Mouse (Mus musculus) regulatory T cell (primary cell): ENCODE measurements around the gene Adpgk.

Experiments
- in situ Hi-C: fragments of 300-600 bp; cut with MboI, MseI; formaldehyde crosslinking; loops from one replicate; pipeline ENCODE4 v1.15.1; 2025; ENCODE audit warnings: high pct_unique_total_duplicates

Gene Adpgk

DNA sequence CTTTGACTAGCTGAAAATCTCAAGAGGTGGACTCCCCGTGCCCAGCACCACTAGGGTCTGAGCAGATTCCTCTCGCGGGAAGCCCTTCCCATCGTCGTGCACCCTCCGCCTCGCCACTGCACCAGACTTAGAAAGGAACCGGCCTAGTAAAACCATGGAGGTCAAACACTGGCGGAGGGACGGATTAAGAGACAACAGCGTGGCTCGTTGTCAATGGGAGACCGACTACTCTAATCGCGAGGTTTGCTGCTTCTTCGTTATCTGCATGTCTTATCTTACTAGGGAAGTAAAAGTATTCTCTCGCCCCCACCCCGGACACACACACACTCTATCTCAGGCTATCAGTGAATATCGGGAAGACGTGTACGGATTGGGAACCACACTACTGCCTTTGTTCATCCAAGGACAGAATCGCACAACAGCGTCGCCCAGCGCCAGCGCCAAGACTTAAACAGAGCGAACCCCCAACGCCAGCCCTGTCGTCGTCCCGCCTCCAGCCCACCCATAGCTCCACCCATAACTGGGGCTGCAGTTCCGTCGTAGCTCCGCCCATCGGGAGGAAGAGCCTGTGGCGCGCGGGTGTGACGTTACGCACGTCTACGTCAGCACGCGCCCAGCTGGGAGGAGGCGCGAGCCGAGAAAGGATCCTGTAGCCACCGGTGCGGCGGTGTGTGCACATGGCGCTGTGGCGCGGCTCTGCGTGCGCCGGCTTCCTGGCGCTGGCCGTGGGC, at the start of gene Adpgk:
Gene Adpgk (plus strand): TSS at position 602 of the 731 bp plus-strand sequence.
- in situ Hi-C loops = loop anchor here (10.0 kb wide), 1 partner anchor 184 kb away; no protein-coding TSS in a partner anchor

GRCm38 (mm10) chr9:59245181-59245580, 46.2 kb upstream of the Adpgk start:
- in situ Hi-C loops = loop anchor here (10.0 kb wide), 1 partner anchor 230 kb away; no protein-coding TSS in a partner anchor

GRCm38 (mm10) chr9:59246456-59247029, 44.8 kb upstream of the Adpgk start:
- in situ Hi-C loops = loop anchor here (10.0 kb wide), 1 partner anchor 232 kb away; no protein-coding TSS in a partner anchor

GRCm38 (mm10) chr9:59249359-59249758, 42.0 kb upstream of the Adpgk start:
- in situ Hi-C loops = loop anchor here (10.0 kb wide), 1 partner anchor 235 kb away; no protein-coding TSS in a partner anchor

GRCm38 (mm10) chr9:59250272-59250671, 41.1 kb upstream of the Adpgk start:
- in situ Hi-C loops = no loop called here

DNA sequence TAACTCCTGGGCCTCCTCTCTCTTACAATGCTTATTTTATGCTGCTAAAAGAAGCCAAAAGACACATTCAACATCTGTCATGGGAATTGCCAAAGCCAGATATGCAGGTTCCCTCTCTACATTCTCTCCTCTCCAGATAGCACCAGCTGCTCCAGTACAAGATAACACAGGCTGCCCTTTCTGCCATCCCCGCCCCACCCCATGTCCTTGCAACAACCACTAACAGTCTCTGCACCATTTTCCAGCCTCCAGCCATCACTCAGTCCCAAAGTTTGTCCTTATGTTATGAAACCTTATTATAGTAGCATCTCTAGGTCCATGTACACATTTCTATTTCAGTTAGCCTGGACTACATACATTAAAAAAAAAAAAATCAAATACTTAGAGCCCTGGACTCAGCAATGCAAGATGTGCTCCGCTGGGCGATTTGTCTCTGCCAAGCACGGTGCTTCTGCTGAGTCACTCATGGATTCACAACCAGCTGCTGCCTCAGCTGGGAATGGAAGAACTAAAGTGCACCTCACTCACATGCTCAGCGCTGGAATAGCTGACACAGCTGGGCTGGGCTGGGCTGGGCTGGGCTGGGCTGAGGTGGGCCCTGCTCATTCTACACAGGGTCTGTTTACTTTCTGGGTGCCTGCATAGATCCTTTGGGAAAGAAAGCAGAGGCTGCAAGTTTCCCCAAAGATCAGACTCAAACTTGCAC, 36.5 kb upstream of the Adpgk start:
- in situ Hi-C loops = no loop called here

DNA sequence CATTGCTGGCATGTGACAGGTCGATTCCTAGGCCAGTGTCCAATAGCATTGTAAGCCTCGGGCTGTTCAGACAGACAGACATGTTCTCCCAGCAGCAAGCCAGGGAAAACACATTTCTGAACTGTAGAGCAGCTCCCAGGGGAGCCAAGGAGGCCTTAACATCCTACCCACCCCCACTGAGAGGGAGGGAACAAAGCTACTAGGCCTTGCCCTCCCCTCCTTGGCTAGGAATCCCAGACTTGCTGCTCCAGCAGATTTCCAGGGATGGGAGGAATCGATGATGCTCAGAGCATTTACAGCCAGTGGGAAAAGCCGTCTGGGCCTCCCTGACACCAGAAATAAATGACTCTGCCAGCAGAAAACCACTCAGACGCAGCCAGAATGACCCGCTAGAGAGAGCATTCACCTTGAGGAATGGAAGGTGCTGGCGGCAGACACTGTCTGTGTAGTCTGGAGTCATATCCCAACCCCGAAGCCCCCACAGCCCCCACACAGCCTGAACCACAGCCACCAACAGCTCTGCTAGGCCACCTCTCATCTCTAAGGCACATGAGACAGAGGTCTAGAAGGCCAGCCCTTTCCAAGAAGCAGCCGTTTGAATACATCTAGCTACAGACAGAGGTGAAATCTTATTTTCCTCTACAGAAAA, 31.4 kb upstream of the Adpgk start:
- in situ Hi-C loops = no loop called here

- in situ Hi-C loops = no loop called here
Observed at GRCm38 (mm10) chr9:59266332-59266731, 25.0 kb upstream of the Adpgk start.

- in situ Hi-C loops = no loop called here
Observed at GRCm38 (mm10) chr9:59269728-59270127, 21.6 kb upstream of the Adpgk start.

GRCm38 (mm10) chr9:59271081-59271480, 20.3 kb upstream of the Adpgk start:
- in situ Hi-C loops = no loop called here

- in situ Hi-C loops = no loop called here
Observed at GRCm38 (mm10) chr9:59271711-59272110, 19.6 kb upstream of the Adpgk start.

DNA sequence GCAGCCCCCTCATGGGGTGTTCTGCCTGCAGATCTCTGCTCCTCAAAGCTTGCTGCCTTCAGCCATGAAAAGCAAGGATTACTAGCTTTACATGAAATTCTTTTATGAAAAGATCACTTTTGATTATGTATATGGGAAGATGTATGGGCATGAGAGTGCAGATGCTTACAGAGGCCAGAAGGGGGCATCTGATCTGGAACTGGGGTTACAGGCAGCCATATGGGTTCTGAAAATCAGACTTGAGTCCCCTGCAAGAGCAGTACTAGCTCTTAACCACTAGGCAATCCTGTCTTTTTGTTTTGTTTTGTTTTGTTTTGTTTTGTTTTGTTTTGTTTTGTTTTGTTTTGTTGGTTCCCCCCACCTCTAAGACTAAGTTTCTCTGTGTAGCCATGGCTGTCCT, 18.2 kb upstream of the Adpgk start:
- in situ Hi-C loops = no loop called here

DNA sequence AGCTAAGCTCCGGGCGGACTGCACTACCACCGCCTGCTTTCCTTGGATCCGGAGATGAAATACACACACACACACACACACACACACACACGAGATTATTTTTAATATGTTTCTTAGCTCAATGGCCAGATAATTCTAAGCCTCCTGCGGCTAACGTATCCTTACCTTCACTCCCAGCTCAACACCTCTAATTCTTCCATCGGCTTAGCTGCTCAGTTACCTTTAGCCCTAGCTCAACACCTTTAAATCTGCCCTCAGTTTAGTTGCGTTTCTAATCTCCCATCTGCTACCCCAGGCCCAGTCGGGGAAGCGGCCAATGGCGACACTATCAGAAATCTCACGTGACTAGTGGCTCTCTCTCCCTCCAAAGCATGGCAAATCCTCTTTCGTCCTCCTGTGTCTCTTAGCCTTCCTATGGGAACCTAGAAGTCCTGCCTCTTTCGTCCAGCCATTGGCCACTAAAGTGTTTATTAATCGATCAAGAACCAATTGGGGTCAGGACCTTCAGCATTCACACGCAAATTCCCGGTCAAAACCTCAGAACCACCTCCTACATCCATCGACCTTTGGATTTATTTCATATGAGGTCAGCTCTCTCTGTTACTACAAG, 16.4 kb upstream of the Adpgk start:
- in situ Hi-C loops = no loop called here

DNA sequence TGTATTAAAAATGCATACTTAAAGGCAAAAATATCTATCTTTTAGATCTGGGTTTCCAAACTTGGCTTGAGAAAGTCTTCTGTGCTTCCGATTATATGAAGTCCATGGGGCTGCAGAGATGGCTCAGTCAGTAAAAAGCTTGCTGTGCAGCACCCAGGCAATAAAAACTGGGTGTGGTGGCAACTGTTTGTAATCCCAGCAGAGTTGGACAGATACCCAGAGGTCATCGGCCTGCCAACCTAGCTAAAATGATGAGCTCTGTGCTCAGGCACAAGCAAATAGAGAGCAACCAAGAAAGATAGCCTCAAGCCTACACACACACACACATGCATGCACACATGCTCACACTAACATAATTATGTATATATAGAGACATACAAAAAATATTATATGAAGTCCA, 13.2 kb upstream of the Adpgk start:
- in situ Hi-C loops = no loop called here

DNA sequence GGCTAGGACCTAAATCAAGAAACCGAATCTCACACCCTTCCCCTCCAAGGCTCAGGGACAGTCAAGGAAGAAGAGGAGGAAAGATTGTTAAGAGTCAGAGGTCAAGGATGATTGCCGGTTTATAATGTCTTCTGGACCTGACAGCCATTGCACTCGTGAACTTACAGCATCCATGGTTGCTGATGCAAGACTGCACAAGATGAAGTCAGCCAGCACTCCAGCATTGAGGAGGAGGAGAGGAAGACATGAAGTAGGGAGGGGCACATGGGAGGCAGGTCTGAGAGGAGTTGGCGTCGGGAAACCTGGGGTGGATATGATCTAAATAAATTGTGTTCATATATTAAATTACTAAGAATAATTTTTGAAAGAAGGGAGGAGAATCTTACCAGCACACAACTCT, 12.7 kb upstream of the Adpgk start:
- in situ Hi-C loops = no loop called here

GRCm38 (mm10) chr9:59280888-59281287, 10.5 kb upstream of the Adpgk start:
- in situ Hi-C loops = no loop called here

- in situ Hi-C loops = no loop called here
Observed at GRCm38 (mm10) chr9:59281871-59282682, 9.3 kb upstream of the Adpgk start.

DNA sequence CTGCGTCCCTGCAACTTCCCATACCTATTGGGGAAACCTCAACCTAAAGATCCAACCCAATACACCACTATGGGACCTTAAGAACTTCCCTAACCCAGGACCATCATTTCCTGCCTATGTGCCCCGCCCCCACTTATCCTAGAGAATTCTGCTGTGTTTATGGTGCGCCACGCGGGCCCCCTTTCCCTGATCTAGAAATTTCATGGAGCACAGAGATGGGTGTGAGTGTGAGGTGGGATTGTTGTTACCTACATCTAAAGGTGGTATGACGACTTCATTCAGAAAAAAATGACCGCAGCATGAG, 8.7 kb upstream of the Adpgk start:
- in situ Hi-C loops = no loop called here

DNA sequence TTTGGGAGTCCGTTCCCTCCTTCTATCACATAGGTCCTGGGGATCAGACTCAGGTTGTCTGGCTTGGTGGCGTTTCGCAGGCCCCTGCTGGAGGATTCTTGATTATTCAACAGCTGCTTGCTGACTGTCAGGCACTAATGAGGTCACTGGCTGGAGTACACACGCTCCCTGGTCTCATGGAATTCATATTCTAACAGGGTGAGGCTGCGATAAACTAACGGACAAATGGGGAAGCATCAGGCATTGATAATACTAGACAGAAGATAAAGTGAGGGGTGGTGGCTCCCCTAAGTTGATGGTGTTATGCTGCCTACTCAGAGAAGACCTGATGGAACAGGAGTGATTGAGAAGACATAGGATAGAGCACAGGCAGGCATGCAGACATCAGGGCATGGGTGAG, 5.7 kb upstream of the Adpgk start:
- in situ Hi-C loops = no loop called here

- in situ Hi-C loops = no loop called here
Observed at GRCm38 (mm10) chr9:59288058-59288457, 3.3 kb upstream of the Adpgk start.
